9 mouse cellular contexts compared by ENCODE assay signal in the genomic region with DNA sequence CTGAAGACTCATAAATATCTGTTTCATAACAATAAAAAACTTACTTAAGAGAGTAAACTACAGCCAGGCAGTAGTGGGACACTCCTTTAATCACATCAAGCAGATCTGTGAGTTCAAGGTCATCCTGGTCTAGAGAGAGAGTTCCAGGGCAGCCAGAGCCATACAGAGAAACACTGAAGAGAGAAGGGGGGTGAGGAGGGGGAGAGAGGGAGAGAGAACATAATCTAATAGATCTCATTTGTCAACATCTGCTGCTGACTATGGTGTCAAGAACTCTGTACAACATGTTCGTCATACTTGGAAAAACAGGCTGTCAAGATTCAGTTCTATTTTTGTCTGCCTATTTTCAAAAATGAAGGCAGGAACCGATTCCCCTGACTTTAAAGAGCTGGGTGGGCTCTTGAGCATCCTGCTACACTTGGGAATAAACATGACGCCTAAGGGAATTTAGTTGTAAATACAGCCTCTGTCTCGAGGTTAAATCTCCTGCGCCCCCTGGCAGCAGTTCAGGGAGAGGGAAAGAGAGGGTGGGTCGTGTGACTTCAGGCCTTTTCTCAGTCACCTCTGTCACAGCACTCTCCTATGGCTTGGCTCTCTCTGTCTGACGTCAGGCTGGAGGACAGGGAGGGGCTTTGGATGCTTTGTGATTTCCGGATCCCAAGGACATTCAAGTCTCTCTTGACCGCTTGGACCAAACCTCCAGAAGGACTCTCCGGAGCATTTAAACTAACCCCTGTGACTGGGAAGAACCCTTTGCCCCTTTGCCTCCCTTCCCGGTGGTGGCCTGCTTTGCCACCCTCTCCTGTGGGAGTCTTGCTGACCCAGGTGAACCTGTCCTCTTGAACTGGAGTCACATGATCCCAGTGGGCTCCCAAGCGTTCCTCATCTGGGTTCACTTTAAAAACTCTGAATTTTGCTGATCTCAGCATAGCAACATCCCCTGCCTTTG. TPM values are rescaled to one million over a fixed set of nuclear protein-coding genes. Genes with fewer than 3 reads are reported as not detected.
DNase-seq lines count a peak whose midpoint lies in the region; TF ChIP-seq lines count a peak whose summit lies in the region.
"Had no signal": no experiment of that assay in that cellular context is flagged by ENCODE, and none has a peak within 500 bp of the region (broad histone marks: within the 10 kb centered on the region; RNA-seq: fewer than 3 reads in every experiment).

No protein-coding gene starts in this region.

- no peak overlapping the region for H3K9ac ChIP-seq in heart, adult 2 months (ENCODE audit: low read depth, low read length)

- no peak overlapping the region for H3K27ac ChIP-seq in heart, adult 2 months
- H3K27ac ChIP-seq in olfactory bulb, adult 2 months (ENCODE audit: insufficient read depth, low read depth, low read length) = no peak overlapping the region; the same call in 1 of the 2 replicates
- H3K27ac ChIP-seq: macrophage had no signal

- peak; percentile 60 for TF ChIP-seq CTCF in heart, adult 2 months (IDR thresholded peaks at IDR 0.05)
- peak; percentile 37; the same call in 1 of the 2 replicates for TF ChIP-seq CTCF in olfactory bulb, adult 2 months (IDR thresholded peaks at IDR 0.05; ENCODE audit: insufficient read depth, low read depth, low read length)

- TF ChIP-seq POLR2A in heart, adult 2 months (IDR thresholded peaks at IDR 0.05; ENCODE audit: insufficient read depth, low read depth, low read length) = no peak
- no peak for TF ChIP-seq POLR2A in olfactory bulb, adult 2 months (IDR thresholded peaks at IDR 0.05; ENCODE audit: insufficient read depth, low read depth, low read length)

- TF ChIP-seq EP300 in heart, adult 2 months (IDR thresholded peaks at IDR 0.05; ENCODE audit: insufficient read depth, low read depth, low read length) = no peak

- H3K27me3 ChIP-seq in heart, adult 2 months (ENCODE audit: control insufficient read depth, insufficient read depth, low read length) = no peaks in the 10 kb centered on the region

- DNase-seq in left cerebral cortex, postnatal 4 days = peak; percentile 53
- no peak for DNase-seq in left cerebral cortex, adult 8-10 months (ENCODE audit: low spot score in 2 of 2)
- DNase-seq in brain, adult 2 months (ENCODE audit: low read depth, low spot score) = peak; percentile 40
- DNase-seq in heart, adult 2 months = peak; percentile 44 to 45
- peak; percentile 88 for DNase-seq in kidney, adult 11 months
- peak; percentile 51 to 73 for DNase-seq in lung, adult 18-20 months
- DNase-seq in c-Kit-positive CD71-positive TER-119-positive erythroid progenitor cells, embryonic 14.5 days (ENCODE audit: low spot score) = no peak

- H3K4me1 ChIP-seq in heart, adult 2 months (ENCODE audit: control insufficient read depth, insufficient read depth, low read length) = 0 out of 2 replicates have a peak, but pooled peaks cover 1% of the 10 kb centered on the region
- peaks cover 11% of the 10 kb centered on the region for H3K4me1 ChIP-seq in olfactory bulb, adult 2 months (ENCODE audit: control insufficient read depth, insufficient read depth, low read length)

- H3K36me3 ChIP-seq in heart, adult 2 months (ENCODE audit: control insufficient read depth, insufficient read depth, low read length) = no peaks in the 10 kb centered on the region

- intact Hi-C loops in left cerebral cortex, postnatal 4 days (cut with DNase I) = loop anchor here (5.0 to 10.0 kb wide), 2 partner anchors 35 to 303 kb away; partner anchors contain the start of gene Gjb2
- intact Hi-C loops in heart, adult 2 months (cut with DNase I) = no loop called here

- 8% methylated on average over 12 of the region's 12 CpGs for WGBS in heart, adult 2 months
- WGBS in olfactory bulb, adult 2 months = 8% methylated on average over 12 of the region's 12 CpGs

- no peak overlapping the region for H3K4me3 ChIP-seq in heart, adult 2 months
- H3K4me3 ChIP-seq in olfactory bulb, adult 2 months (ENCODE audit: insufficient read depth, low read depth, low read length) = no peak overlapping the region

- H3K79me2 ChIP-seq in heart, adult 2 months (replicated peaks; ENCODE audit: control insufficient read depth, insufficient read depth, low read length) = no peaks in the 10 kb centered on the region

RNA-seq across cellular contexts. Expression of gene Cryl1, which starts 9.0 kb away (rescaled TPM):
- total RNA-seq in left cerebral cortex, postnatal 4 days (2021) = 10 to 100 TPM; 15.0 to 16.6 TPM
- total RNA-seq in left cerebral cortex, adult 8-10 months (2022) = 10 to 100 TPM; 16.0 to 22.1 (median 20.4) TPM
- total RNA-seq in heart, adult 2 months (2021) = 1 to 10 TPM; 5.6 to 6.7 TPM
- 12.4 and 12.9 TPM in 2 replicates for polyA plus RNA-seq in heart, adult 2 months (2012; rRNA removed)
- polyA plus RNA-seq in olfactory bulb, adult 2 months (2012; ENCODE audit: insufficient read depth, insufficient read length, low replicate concordance, missing spikeins) = not detected in 2 replicates

RNA-seq across cellular contexts. Expression of gene Ift88, which starts 16.5 kb away (rescaled TPM):
- 10 to 100 TPM; 17.0 to 19.4 TPM for total RNA-seq in left cerebral cortex, postnatal 4 days (2021)
- 10 to 100 TPM; 15.3 to 20.8 (median 17.9) TPM for total RNA-seq in left cerebral cortex, adult 8-10 months (2022)
- 1 to 10 TPM; 4.5 to 5.1 TPM for total RNA-seq in heart, adult 2 months (2021)
- polyA plus RNA-seq in heart, adult 2 months (2012; rRNA removed) = 2.6 and 4.3 TPM in 2 replicates
- not detected in 2 replicates for polyA plus RNA-seq in olfactory bulb, adult 2 months (2012; ENCODE audit: insufficient read depth, insufficient read length, low replicate concordance, missing spikeins)

Comparison
In these comparisons a context has a peak if more than half of its experiments do, and no peak if none do; other contexts are left out.
1. DNase-seq: peak in left cerebral cortex, postnatal 4 days (single experiment), brain, adult 2 months (single experiment), heart, adult 2 months (2 of 2), kidney, adult 11 months (single experiment) and lung, adult 18-20 months (2 of 2); none in left cerebral cortex, adult 8-10 months (0 of 2) and c-Kit-positive CD71-positive TER-119-positive erythroid progenitor cells, embryonic 14.5 days (single experiment).